Mouse (Mus musculus): ENCODE data around the gene Prss32. TPM values are rescaled to one million over a fixed set of nuclear protein-coding genes. Genes with fewer than 3 reads are reported as not detected.

Prss32 gene
- polyA plus RNA-seq, 1 experiment from 2014 or later, result 1.1 TPM

GRCm38 (mm10) chr17:23850853-23851749 is 7.4 kb downstream of the Prss32 start:
- no peak for ATAC-seq (ENCODE audit: insufficient number of reproducible peaks, insufficient read depth, low FRiP score, low read depth)
- Histone ChIP-seq H3K9me3 (ENCODE audit: control insufficient read depth, low read depth, low read length) (no peaks in the 10 kb centered on the region), H3K4me3 (ENCODE audit: low read depth, low read length) (no peak overlapping the region), H3K4me2 (replicated peaks; ENCODE audit: low read depth, low read length) (no peak overlapping the region), H3K4me1 (ENCODE audit: control insufficient read depth, insufficient read depth, low read length) (no peaks in the 10 kb centered on the region), H3K9ac (replicated peaks; ENCODE audit: low read depth, low read length) (no peak overlapping the region), H3K27me3 (ENCODE audit: control insufficient read depth, insufficient read depth, low read length) (no peaks in the 10 kb centered on the region), H3K27ac (ENCODE audit: low read length) (no peak overlapping the region), H3K36me3 (ENCODE audit: control insufficient read depth, insufficient read depth, low read length) (no peaks in the 10 kb centered on the region)
- WGBS, result 55% methylated on average over 18 of the region's 19 CpGs

GRCm38 (mm10) chr17:23853292-23853691 is 9.6 kb downstream of the Prss32 start:
- H3K36me3 ChIP-seq (ENCODE audit: control insufficient read depth, insufficient read depth, low read length), result no peaks in the 10 kb centered on the region
- no peaks in the 10 kb centered on the region for H3K27me3 ChIP-seq (ENCODE audit: control insufficient read depth, insufficient read depth, low read length)
- WGBS, result 40% methylated on average over 5 of the region's 5 CpGs
- H3K27ac ChIP-seq (ENCODE audit: low read length), result no peak overlapping the region
- no peak overlapping the region for H3K9ac ChIP-seq (replicated peaks; ENCODE audit: low read depth, low read length)
- no peak overlapping the region for H3K4me3 ChIP-seq (ENCODE audit: low read depth, low read length)
- H3K9me3 ChIP-seq (ENCODE audit: control insufficient read depth, low read depth, low read length), result no peaks in the 10 kb centered on the region
- H3K4me2 ChIP-seq (replicated peaks; ENCODE audit: low read depth, low read length), result no peak overlapping the region
- no peaks in the 10 kb centered on the region for H3K4me1 ChIP-seq (ENCODE audit: control insufficient read depth, insufficient read depth, low read length)
- no peak; the same call in 1 of the 2 replicates for ATAC-seq (ENCODE audit: insufficient number of reproducible peaks, insufficient read depth, low FRiP score, low read depth)

DNA sequence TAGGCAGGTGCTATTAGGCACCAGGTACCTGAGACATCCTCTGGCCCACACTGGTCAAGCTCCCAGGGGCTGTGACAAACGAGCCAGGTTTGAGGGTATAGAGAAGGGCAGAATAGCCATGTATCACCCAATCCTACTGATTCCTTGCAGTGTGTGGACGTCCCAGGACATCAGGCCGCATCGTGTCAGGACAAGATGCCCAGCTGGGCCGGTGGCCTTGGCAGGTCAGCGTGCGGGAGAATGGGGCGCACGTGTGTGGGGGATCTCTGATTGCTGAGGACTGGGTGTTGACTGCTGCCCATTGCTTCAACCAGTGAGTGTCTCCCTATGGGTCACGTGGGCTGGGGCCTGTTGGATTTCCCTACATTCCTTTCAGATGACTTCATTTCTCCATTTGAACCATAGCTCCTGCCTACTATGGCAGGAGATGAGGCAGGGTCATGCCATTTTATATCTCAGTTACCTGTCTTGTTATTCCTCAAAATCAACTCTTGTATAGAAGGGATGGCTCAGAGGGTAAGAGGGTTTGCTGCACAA is 10.6 kb downstream of the Prss32 start:
- no peak overlapping the region for H3K27ac ChIP-seq (ENCODE audit: low read length)
- ATAC-seq (ENCODE audit: insufficient number of reproducible peaks, insufficient read depth, low FRiP score, low read depth), result no peak
- no peaks in the 10 kb centered on the region for H3K36me3 ChIP-seq (ENCODE audit: control insufficient read depth, insufficient read depth, low read length)
- H3K27me3 ChIP-seq (ENCODE audit: control insufficient read depth, insufficient read depth, low read length), result no peaks in the 10 kb centered on the region
- H3K9me3 ChIP-seq (ENCODE audit: control insufficient read depth, low read depth, low read length), result no peaks in the 10 kb centered on the region
- H3K4me2 ChIP-seq (replicated peaks; ENCODE audit: low read depth, low read length), result no peak overlapping the region
- no peaks in the 10 kb centered on the region for H3K4me1 ChIP-seq (ENCODE audit: control insufficient read depth, insufficient read depth, low read length)
- 87% methylated on average over 10 of the region's 10 CpGs for WGBS
- H3K4me3 ChIP-seq (ENCODE audit: low read depth, low read length), result no peak overlapping the region
- H3K9ac ChIP-seq (replicated peaks; ENCODE audit: low read depth, low read length), result no peak overlapping the region

DNA sequence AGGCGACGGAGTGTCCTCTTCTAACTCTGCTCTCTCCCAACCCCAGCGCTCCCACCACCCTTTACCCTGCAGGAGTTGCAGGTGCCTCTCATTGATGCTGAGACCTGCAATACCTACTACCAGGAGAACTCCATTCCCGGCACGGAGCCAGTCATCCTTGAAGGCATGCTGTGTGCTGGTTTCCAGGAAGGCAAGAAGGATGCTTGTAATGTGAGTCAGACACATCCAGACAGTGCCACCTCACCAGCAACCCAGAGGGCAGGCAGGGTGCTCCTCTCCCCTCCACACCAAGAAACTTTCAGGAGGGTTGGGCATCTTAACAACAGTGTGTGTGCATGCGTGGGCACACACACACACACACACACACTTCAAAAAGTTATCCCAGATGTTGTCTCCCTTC is 13.5 kb downstream of the Prss32 start:
- WGBS, result 85% methylated on average over 6 of the region's 6 CpGs

GRCm38 (mm10) chr17:23857913-23858312 is 14.3 kb downstream of the Prss32 start:
- H3K27ac ChIP-seq (ENCODE audit: low read length), result no peak overlapping the region; the same call in 1 of the 2 replicates
- no peaks in the 10 kb centered on the region for H3K27me3 ChIP-seq (ENCODE audit: control insufficient read depth, insufficient read depth, low read length)
- H3K4me2 ChIP-seq (replicated peaks; ENCODE audit: low read depth, low read length), result no peak overlapping the region
- H3K9me3 ChIP-seq (ENCODE audit: control insufficient read depth, low read depth, low read length), result no peaks in the 10 kb centered on the region
- no peak overlapping the region for H3K9ac ChIP-seq (replicated peaks; ENCODE audit: low read depth, low read length)
- H3K4me3 ChIP-seq (ENCODE audit: low read depth, low read length), result no peak overlapping the region
- no peaks in the 10 kb centered on the region for H3K36me3 ChIP-seq (ENCODE audit: control insufficient read depth, insufficient read depth, low read length)
- 61% methylated on average over 2 of the region's 2 CpGs for WGBS
- peak; percentile 78 for ATAC-seq (ENCODE audit: insufficient number of reproducible peaks, insufficient read depth, low FRiP score, low read depth)
- H3K4me1 ChIP-seq (ENCODE audit: control insufficient read depth, insufficient read depth, low read length), result no peaks in the 10 kb centered on the region

More for the DNA sequence above, 13.5 kb downstream of the Prss32 start:
- ATAC-seq (ENCODE audit: insufficient number of reproducible peaks, insufficient read depth, low FRiP score, low read depth), result no peak
- no peaks in the 10 kb centered on the region for H3K4me1 ChIP-seq (ENCODE audit: control insufficient read depth, insufficient read depth, low read length)
- no peaks in the 10 kb centered on the region for H3K36me3 ChIP-seq (ENCODE audit: control insufficient read depth, insufficient read depth, low read length)
- no peak overlapping the region for H3K9ac ChIP-seq (replicated peaks; ENCODE audit: low read depth, low read length)
- no peaks in the 10 kb centered on the region for H3K27me3 ChIP-seq (ENCODE audit: control insufficient read depth, insufficient read depth, low read length)
- H3K4me2 ChIP-seq (replicated peaks; ENCODE audit: low read depth, low read length), result no peak overlapping the region
- H3K27ac ChIP-seq (ENCODE audit: low read length), result no peak overlapping the region
- no peaks in the 10 kb centered on the region for H3K9me3 ChIP-seq (ENCODE audit: control insufficient read depth, low read depth, low read length)
- H3K4me3 ChIP-seq (ENCODE audit: low read depth, low read length), result no peak overlapping the region

DNA sequence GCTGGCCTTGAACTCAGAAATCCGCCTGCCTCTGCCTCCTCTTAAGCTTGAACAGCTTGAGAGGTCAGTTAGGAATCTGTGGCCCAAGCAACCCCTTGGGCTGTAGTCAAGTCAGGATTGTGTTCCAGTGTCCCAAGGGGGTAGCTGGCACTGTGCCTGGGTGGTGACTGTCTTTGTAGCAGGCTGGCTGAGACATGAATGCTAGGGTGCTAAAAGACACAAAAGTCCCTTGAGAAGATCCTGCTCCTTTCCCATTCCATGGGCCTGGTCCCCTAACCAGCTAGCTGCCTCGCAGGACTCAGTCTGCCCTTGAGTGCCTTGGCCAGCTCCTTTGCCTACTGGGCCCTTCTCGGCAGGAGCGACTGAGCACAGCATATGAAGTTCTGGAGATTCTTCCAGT is 19.3 kb downstream of the Prss32 start:
- 80% methylated on average over 4 of the region's 4 CpGs for WGBS
- no peaks in the 10 kb centered on the region for H3K9me3 ChIP-seq (ENCODE audit: control insufficient read depth, low read depth, low read length)

DNA sequence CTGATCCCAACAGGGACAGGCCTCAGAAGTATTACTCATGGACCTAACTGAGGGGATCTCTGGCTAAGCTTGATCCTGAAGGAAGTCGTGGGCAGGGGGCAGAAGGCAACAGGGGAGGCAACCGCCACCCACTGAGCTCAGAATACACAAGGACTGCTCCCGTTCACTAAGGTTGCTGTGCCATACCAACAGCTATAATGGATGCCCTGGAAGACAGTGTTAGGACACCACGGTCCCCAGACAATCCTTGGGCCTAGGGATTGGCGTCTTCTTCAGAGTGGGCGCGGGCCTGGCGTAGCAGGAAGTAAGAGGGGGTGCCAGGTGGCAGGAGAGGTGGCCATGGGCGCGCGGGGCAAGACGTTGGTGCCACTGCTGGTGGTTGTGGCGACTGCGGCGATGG is 24.1 kb downstream of the Prss32 start, which contains the start of gene Prss21:
Gene Prss21 (plus strand): TSS at position 301 of the 400 bp plus-strand sequence.
- ATAC-seq (ENCODE audit: insufficient number of reproducible peaks, insufficient read depth, low FRiP score, low read depth), result no peak
- H3K9ac ChIP-seq (replicated peaks; ENCODE audit: low read depth, low read length), result no peak within 1 kb of the TSS
- 87% methylated on average over 15 of the region's 15 CpGs for whole genome bisulfite sequencing

More for the DNA sequence above, 19.3 kb downstream of the Prss32 start:
- no peaks in the 10 kb centered on the region for H3K4me1 ChIP-seq (ENCODE audit: control insufficient read depth, insufficient read depth, low read length)
- H3K27me3 ChIP-seq (ENCODE audit: control insufficient read depth, insufficient read depth, low read length), result no peaks in the 10 kb centered on the region
- no peak overlapping the region for H3K4me3 ChIP-seq (ENCODE audit: low read depth, low read length)
- ATAC-seq (ENCODE audit: insufficient number of reproducible peaks, insufficient read depth, low FRiP score, low read depth), result no peak
- H3K9ac ChIP-seq (replicated peaks; ENCODE audit: low read depth, low read length), result no peak overlapping the region
- H3K27ac ChIP-seq (ENCODE audit: low read length), result no peak overlapping the region
- H3K4me2 ChIP-seq (replicated peaks; ENCODE audit: low read depth, low read length), result no peak overlapping the region
- no peaks in the 10 kb centered on the region for H3K36me3 ChIP-seq (ENCODE audit: control insufficient read depth, insufficient read depth, low read length)

DNA sequence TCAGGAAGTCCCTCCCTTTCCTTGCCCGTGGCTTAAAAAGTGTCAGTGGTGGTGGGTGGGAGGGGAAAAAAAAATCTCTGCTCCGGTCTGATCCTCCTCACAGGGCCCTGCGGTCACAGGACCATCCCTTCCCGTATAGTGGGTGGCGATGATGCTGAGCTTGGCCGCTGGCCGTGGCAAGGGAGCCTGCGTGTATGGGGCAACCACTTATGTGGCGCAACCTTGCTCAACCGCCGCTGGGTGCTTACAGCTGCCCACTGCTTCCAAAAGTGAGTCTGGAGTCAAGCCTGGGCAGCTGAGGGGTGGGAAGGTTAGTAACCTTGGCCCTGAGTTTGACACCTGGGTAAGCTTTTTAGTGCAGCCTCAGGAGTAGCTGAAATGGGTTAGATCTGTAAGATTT is 24.9 kb downstream of the Prss32 start:
- Histone ChIP-seq H3K4me2 (replicated peaks; ENCODE audit: low read depth, low read length) (no peak overlapping the region), H3K4me3 (ENCODE audit: low read depth, low read length) (no peak overlapping the region), H3K27ac (ENCODE audit: low read length) (no peak overlapping the region), H3K9me3 (ENCODE audit: control insufficient read depth, low read depth, low read length) (no peaks in the 10 kb centered on the region), H3K27me3 (ENCODE audit: control insufficient read depth, insufficient read depth, low read length) (no peaks in the 10 kb centered on the region), H3K9ac (replicated peaks; ENCODE audit: low read depth, low read length) (no peak overlapping the region), H3K36me3 (ENCODE audit: control insufficient read depth, insufficient read depth, low read length) (no peaks in the 10 kb centered on the region), H3K4me1 (ENCODE audit: control insufficient read depth, insufficient read depth, low read length) (no peaks in the 10 kb centered on the region)
- ATAC-seq (ENCODE audit: insufficient number of reproducible peaks, insufficient read depth, low FRiP score, low read depth), result no peak
- WGBS, result 88% methylated on average over 11 of the region's 11 CpGs

More for the DNA sequence above, 24.1 kb downstream of the Prss32 start, which contains the start of gene Prss21:
- Histone ChIP-seq H3K36me3 (ENCODE audit: control insufficient read depth, insufficient read depth, low read length) (no peaks in the 10 kb centered on the region), H3K4me2 (replicated peaks; ENCODE audit: low read depth, low read length) (no peak within 1 kb of the TSS), H3K4me3 (ENCODE audit: low read depth, low read length) (no peak within 1 kb of the TSS), H3K4me1 (ENCODE audit: control insufficient read depth, insufficient read depth, low read length) (no peaks in the 10 kb centered on the region), H3K27me3 (ENCODE audit: control insufficient read depth, insufficient read depth, low read length) (no peaks in the 10 kb centered on the region), H3K27ac (ENCODE audit: low read length) (no peak within 1 kb of the TSS), H3K9me3 (ENCODE audit: control insufficient read depth, low read depth, low read length) (no peaks in the 10 kb centered on the region)
